Mouse (Mus musculus) thymus, adult 2 months (tissue): Measurements from ENCODE around the gene Zfand3.

Experiments
- CTCF ChIP-seq: fragments of 200-500 bp; IDR thresholded peaks from 2 replicates; pipeline ENCODE4 v1.5.1; 2012; ENCODE audit warnings: mild to moderate bottlenecking, control low read depth, low read length, moderate library complexity, borderline replicate concordance; ENCODE audit not compliant: control insufficient read depth, poor library complexity, insufficient read depth; ENCODE audit errors: extremely low read depth
- POLR2A ChIP-seq: fragments of 200-500 bp; IDR thresholded peaks from 2 replicates; pipeline ENCODE4 v1.6.1; 2012; ENCODE audit warnings: mild to moderate bottlenecking, low read length, control low read depth, moderate library complexity; ENCODE audit not compliant: control insufficient read depth, poor library complexity, insufficient read depth; ENCODE audit errors: extremely low read depth

GRCm38 (mm10) chr17:30005451-30005941 lies 963 bp downstream of the Zfand3 start:
- TF ChIP-seq CTCF: no peak
- TF ChIP-seq POLR2A: no peak
